8 mouse cellular contexts compared by ENCODE assay signal in genomic region chr19:7307995-7308770, GRCm38 (mm10). TPM values are rescaled to one million over a fixed set of nuclear protein-coding genes. Genes with fewer than 3 reads are reported as not detected.
A peak's percentile ranks its signal among the peaks of the same experiment; 100 is the strongest.
DNase-seq lines count a peak whose midpoint lies in the region; ATAC-seq lines count a peak whose summit lies in the region.

No protein-coding gene starts in this region.

- no peak overlapping the region for H3K4me3 ChIP-seq in hindbrain, embryonic 11.5 days (ENCODE audit: low read depth, low read length)
- H3K4me3 ChIP-seq in limb, embryonic 10.5 days, result no peak overlapping the region
- no peak overlapping the region for H3K4me3 ChIP-seq in midbrain, embryonic 10.5 days

- no peaks in the 10 kb centered on the region for H3K27me3 ChIP-seq in hindbrain, embryonic 11.5 days (ENCODE audit: control insufficient read depth, insufficient read depth, low read length)
- H3K27me3 ChIP-seq in limb, embryonic 10.5 days (ENCODE audit: low read depth, poor library complexity, severe bottlenecking), result no peaks in the 10 kb centered on the region
- no peaks in the 10 kb centered on the region for H3K27me3 ChIP-seq in midbrain, embryonic 10.5 days (ENCODE audit: low read depth, poor library complexity, severe bottlenecking)

- H3K9me3 ChIP-seq in hindbrain, embryonic 11.5 days (ENCODE audit: control insufficient read depth, low read length), result no peaks in the 10 kb centered on the region
- H3K9me3 ChIP-seq in limb, embryonic 10.5 days (replicated peaks), result no peaks in the 10 kb centered on the region
- H3K9me3 ChIP-seq in midbrain, embryonic 10.5 days (replicated peaks), result no peaks in the 10 kb centered on the region

- ATAC-seq in frontal cortex, adult (ENCODE audit: low TSS enrichment), result peak; percentile 17; the same call in 1 of the 2 replicates
- ATAC-seq in hindbrain, embryonic 11.5 days (ENCODE audit: low FRiP score), result no peak
- no peak for ATAC-seq in activated CD4-positive, CD25-positive, alpha-beta regulatory T cell, adult 4 months

- H3K4me2 ChIP-seq in hindbrain, embryonic 11.5 days (replicated peaks; ENCODE audit: low read depth, low read length), result no peak overlapping the region

- WGBS in hindbrain, embryonic 11.5 days, result 55% methylated on average over 8 of the region's 8 CpGs
- 69% methylated on average over 8 of the region's 8 CpGs for WGBS in limb, embryonic 10.5 days
- 75% methylated on average over 8 of the region's 8 CpGs for WGBS in midbrain, embryonic 10.5 days

- no peaks in the 10 kb centered on the region for H3K36me3 ChIP-seq in hindbrain, embryonic 11.5 days (ENCODE audit: control insufficient read depth, insufficient read depth, low read length)
- peaks cover 6% of the 10 kb centered on the region; the same call in 1 of the 2 replicates for H3K36me3 ChIP-seq in limb, embryonic 10.5 days
- 0 out of 2 replicates have a peak, but pooled peaks cover 11% of the 10 kb centered on the region for H3K36me3 ChIP-seq in midbrain, embryonic 10.5 days

- H3K9ac ChIP-seq in hindbrain, embryonic 11.5 days (ENCODE audit: low read depth, low read length), result no peak overlapping the region

- no peak for DNase-seq in frontal cortex, postnatal 36 days (ENCODE audit: low spot score in 2 of 2)
- DNase-seq in embryo, embryonic 11 days, result peak; percentile 17
- peak; percentile 18 for DNase-seq in hindbrain, embryonic 11.5 days (ENCODE audit: low spot score)
- DNase-seq in limb, embryonic 10.5 days (ENCODE audit: low spot score), result no peak
- DNase-seq in midbrain, embryonic 10.5 days (ENCODE audit: low spot score), result no peak
- DNase-seq in urinary bladder, postnatal 36 days (ENCODE audit: low spot score in 2 of 2), result peak; percentile 65 to 67

- peaks cover 11% of the 10 kb centered on the region for H3K4me1 ChIP-seq in hindbrain, embryonic 11.5 days (replicated peaks; ENCODE audit: control insufficient read depth, insufficient read depth, low read length)
- H3K4me1 ChIP-seq in limb, embryonic 10.5 days, result peaks cover 45% of the 10 kb centered on the region
- H3K4me1 ChIP-seq in midbrain, embryonic 10.5 days, result peaks cover 56% of the 10 kb centered on the region

- no peak overlapping the region for H3K27ac ChIP-seq in hindbrain, embryonic 11.5 days (ENCODE audit: low read depth, low read length)
- 0 out of 2 replicates have a peak overlapping the region, but pooled peaks have one; percentile 15 for H3K27ac ChIP-seq in limb, embryonic 10.5 days
- peak overlapping the region; percentile 19 for H3K27ac ChIP-seq in midbrain, embryonic 10.5 days (replicated peaks)

RNA-seq across cellular contexts. Expression of gene Mark2, which starts 33.5 kb away (rescaled TPM):
- polyA plus RNA-seq in hindbrain, embryonic 11.5 days (2014; fragmentation: Nextera tagmentation; extraction: Ambion mirVana), result 47.4 and 50.7 TPM in 2 replicates
- polyA plus RNA-seq in limb, embryonic 10.5 days (2016; fragmentation: Nextera tagmentation; extraction: Ambion mirVana), result 50.1 and 53.4 TPM in 2 replicates
- 45.5 and 46.0 TPM in 2 replicates for polyA plus RNA-seq in midbrain, embryonic 10.5 days (2016; fragmentation: Nextera tagmentation; extraction: Ambion mirVana)
- polyA plus RNA-seq in activated CD4-positive, CD25-positive, alpha-beta regulatory T cell, adult 4 months (2017; shearing (Covaris generic)), result 10 to 100 TPM; 53.4 to 69.8 TPM

RNA-seq across cellular contexts. Expression of gene Rcor2, which starts 41.1 kb away (rescaled TPM):
- 28.1 and 31.4 TPM in 2 replicates for polyA plus RNA-seq in hindbrain, embryonic 11.5 days (2014; fragmentation: Nextera tagmentation; extraction: Ambion mirVana)
- polyA plus RNA-seq in limb, embryonic 10.5 days (2016; fragmentation: Nextera tagmentation; extraction: Ambion mirVana), result 54.9 and 63.1 TPM in 2 replicates
- polyA plus RNA-seq in midbrain, embryonic 10.5 days (2016; fragmentation: Nextera tagmentation; extraction: Ambion mirVana), result 62.2 and 73.1 TPM in 2 replicates
- polyA plus RNA-seq in activated CD4-positive, CD25-positive, alpha-beta regulatory T cell, adult 4 months (2017; shearing (Covaris generic)), result not detected

Comparison
In these comparisons a context has a peak if more than half of its experiments do, and no peak if none do; other contexts are left out.
1. DNase-seq: peak in embryo, embryonic 11 days (single experiment), hindbrain, embryonic 11.5 days (single experiment) and urinary bladder, postnatal 36 days (2 of 2); none in frontal cortex, postnatal 36 days (0 of 2), limb, embryonic 10.5 days (single experiment) and midbrain, embryonic 10.5 days (single experiment).
2. RNA of gene Rcor2, which starts 41.1 kb away (polyA plus RNA-seq): 62.2 to 73.1 TPM in midbrain, embryonic 10.5 days, 54.9 to 63.1 TPM in limb, embryonic 10.5 days and 28.1 to 31.4 TPM in hindbrain, embryonic 11.5 days; not detected in activated CD4-positive, CD25-positive, alpha-beta regulatory T cell, adult 4 months; every median in the first group is over 10 times any median in the second.